Mouse (Mus musculus) cerebellum, adult 2 months (tissue): Measurements from ENCODE around the gene Mrpl21. TPM values are rescaled to one million over a fixed set of nuclear protein-coding genes. Genes with fewer than 3 reads are reported as not detected.

ENCODE experiments used
- DNase-seq, 2 experiments: peaks; one replicate each; pipeline ENCODE4 v3.0.0; 2021
- H3K27ac ChIP-seq: fragments of 200-500 bp; 2 replicates; pipeline ENCODE4 v1.5.1; 2012; ENCODE audit warnings: low read length, control low read depth, inconsistent platforms; ENCODE audit not compliant: insufficient read depth
- H3K27me3 ChIP-seq: fragments of 200-500 bp; 2 replicates; pipeline ENCODE4 v1.6.1; 2012; ENCODE audit warnings: inconsistent platforms, mild to moderate bottlenecking, low read length, moderate library complexity; ENCODE audit not compliant: control insufficient read depth, insufficient read depth
- H3K4me1 ChIP-seq: fragments of 200-500 bp; 2 replicates; pipeline ENCODE4 v1.6.1; 2011; ENCODE audit warnings: low read length; ENCODE audit not compliant: control insufficient read depth, insufficient read depth
- H3K4me3 ChIP-seq: fragments of 200-500 bp; replicated peaks from 2 replicates; pipeline ENCODE3; 2011; ENCODE audit warnings: mild to moderate bottlenecking, low read depth, low read length, control low read depth; ENCODE audit not compliant: insufficient read depth
- CTCF ChIP-seq: fragments of 200-500 bp; IDR thresholded peaks from 2 replicates; pipeline ENCODE4 v1.5.1; 2011; ENCODE audit warnings: low read depth, mild to moderate bottlenecking, control low read depth, low read length, moderate library complexity, borderline replicate concordance; ENCODE audit not compliant: insufficient read depth
- POLR2A ChIP-seq: fragments of 200-500 bp; IDR thresholded peaks from 2 replicates; pipeline ENCODE4 v1.6.1; 2011; ENCODE audit warnings: low read length, control low read depth, borderline replicate concordance; ENCODE audit not compliant: insufficient read depth
- WGBS: fragments of 180-500 bp; shearing (Covaris S2); methylation state at CpG from one replicate; pipeline ENCODE4 v1.1.7; 2018; 5-methylcytosine and 5-hydroxymethylcytosine counted together
- polyA plus RNA-seq: library from polyadenylated mRNA; depleted of rRNA; stranded (reverse); fragments of >200 nt; gene quantifications from 2 replicates; pipeline ENCODE4 v1.2.3, GENCODE M21; 2012

Gene Mrpl21
- polyA plus RNA-seq, 1 experiment: 56.6 TPM

- 43% methylated on average over 3 of the region's 3 CpGs for WGBS
- no peak for DNase-seq
- Histone ChIP-seq H3K4me1 (no peaks in the 10 kb centered on the region; the same call in 1 of the 2 replicates), H3K27me3 (no peaks in the 10 kb centered on the region), H3K27ac (no peak overlapping the region), H3K4me3 (no peak overlapping the region)
- TF ChIP-seq POLR2A (no peak), CTCF (no peak)
Observed at GRCm38 (mm10) chr19:3275744-3276365, 6.8 kb upstream of the Mrpl21 start.

GRCm38 (mm10) chr19:3281886-3282285 is 815 bp upstream of the Mrpl21 start:
- peaks cover 8% of the 10 kb centered on the region; the same call in 1 of the 2 replicates for H3K4me1 ChIP-seq
- no peak overlapping the region for H3K27ac ChIP-seq
- no peaks in the 10 kb centered on the region for H3K27me3 ChIP-seq
- no peak for DNase-seq
- TF ChIP-seq POLR2A (no peak), CTCF (no peak)
- H3K4me3 ChIP-seq: peak overlapping the region; percentile 97
- 67% methylated on average over 4 of the region's 4 CpGs for WGBS

GRCm38 (mm10) chr19:3289006-3289405 is 6.3 kb downstream of the Mrpl21 start:
- H3K4me3 ChIP-seq: no peak overlapping the region
- no peak overlapping the region for H3K27ac ChIP-seq
- 6% methylated on average over 1 of the region's 1 CpGs for WGBS
- peak; percentile 57 to 65 for DNase-seq
- TF ChIP-seq CTCF: no peak
- no peak for TF ChIP-seq POLR2A
- no peaks in the 10 kb centered on the region for H3K27me3 ChIP-seq
- peaks cover 4% of the 10 kb centered on the region; the same call in 1 of the 2 replicates for H3K4me1 ChIP-seq

- WGBS: 81% methylated on average over 2 of the region's 2 CpGs
- no peak for TF ChIP-seq POLR2A
- peak; percentile 72 for TF ChIP-seq CTCF
- DNase-seq: peak; percentile 25 to 42
- H3K4me1 ChIP-seq: peaks cover 4% of the 10 kb centered on the region; the same call in 1 of the 2 replicates
- no peak overlapping the region for H3K4me3 ChIP-seq
- no peaks in the 10 kb centered on the region for H3K27me3 ChIP-seq
- no peak overlapping the region for H3K27ac ChIP-seq
Observed at GRCm38 (mm10) chr19:3292028-3292427, 9.3 kb downstream of the Mrpl21 start.

- Histone ChIP-seq H3K4me1 (peaks cover 4% of the 10 kb centered on the region; the same call in 1 of the 2 replicates), H3K27me3 (no peaks in the 10 kb centered on the region), H3K27ac (no peak overlapping the region), H3K4me3 (no peak overlapping the region)
- TF ChIP-seq CTCF (no peak), POLR2A (no peak)
- WGBS: 94% methylated on average over 1 of the region's 1 CpGs
- no peak for DNase-seq
Observed at GRCm38 (mm10) chr19:3292993-3293392, 10.3 kb downstream of the Mrpl21 start.

- Histone ChIP-seq H3K4me1 (no peaks in the 10 kb centered on the region), H3K4me3 (no peak overlapping the region), H3K27me3 (no peaks in the 10 kb centered on the region), H3K27ac (no peak overlapping the region)
- TF ChIP-seq CTCF (no peak), POLR2A (no peak)
- no peak for DNase-seq
- 83% methylated on average over 6 of the region's 6 CpGs for WGBS
Observed at GRCm38 (mm10) chr19:3295245-3295644, 12.5 kb downstream of the Mrpl21 start.

- no peaks in the 10 kb centered on the region for H3K27me3 ChIP-seq
- DNase-seq: no peak
- no peak for TF ChIP-seq CTCF
- no peak for TF ChIP-seq POLR2A
- H3K4me1 ChIP-seq: no peaks in the 10 kb centered on the region
- H3K4me3 ChIP-seq: no peak overlapping the region
- H3K27ac ChIP-seq: no peak overlapping the region
Observed at GRCm38 (mm10) chr19:3297034-3297433, 14.3 kb downstream of the Mrpl21 start.

- Histone ChIP-seq H3K27me3 (no peaks in the 10 kb centered on the region), H3K4me1 (no peaks in the 10 kb centered on the region), H3K27ac (no peak overlapping the region), H3K4me3 (no peak overlapping the region)
- TF ChIP-seq CTCF (no peak), POLR2A (no peak)
- no peak for DNase-seq
- 88% methylated on average over 7 of the region's 7 CpGs for WGBS
Observed at GRCm38 (mm10) chr19:3297775-3298174, 15.1 kb downstream of the Mrpl21 start.
